Mouse (Mus musculus) thymus, adult 2 months (tissue): ENCODE measurements around the gene Islr. TPM values are rescaled to one million over a fixed set of nuclear protein-coding genes. Genes with fewer than 3 reads are reported as not detected.
A peak's percentile ranks its signal among the peaks of the same experiment; 100 is the strongest.

ENCODE experiments used
- DNase-seq: peaks from one replicate; pipeline ENCODE4 v3.0.0; 2021
- H3K27ac ChIP-seq: fragments of 200-500 bp; 2 replicates; pipeline ENCODE4 v1.5.1; 2012; ENCODE audit warnings: low read length, control low read depth; ENCODE audit not compliant: control insufficient read depth, insufficient read depth
- H3K27me3 ChIP-seq: fragments of 200-500 bp; 2 replicates; pipeline ENCODE4 v1.6.1; 2012; ENCODE audit warnings: mild to moderate bottlenecking, low read length, moderate library complexity, mixed read lengths; ENCODE audit not compliant: control insufficient read depth, insufficient read depth
- H3K36me3 ChIP-seq: fragments of 200-500 bp; 2 replicates; pipeline ENCODE4 v1.6.1; 2012; ENCODE audit warnings: mild to moderate bottlenecking, low read length, moderate library complexity; ENCODE audit not compliant: control insufficient read depth, insufficient read depth
- H3K4me1 ChIP-seq: fragments of 200-500 bp; replicated peaks from 2 replicates; pipeline ENCODE4 v1.6.1; 2012; ENCODE audit warnings: low read length; ENCODE audit not compliant: control insufficient read depth, insufficient read depth
- H3K4me3 ChIP-seq: fragments of 200-500 bp; 2 replicates; pipeline ENCODE4 v1.5.1; 2012; ENCODE audit warnings: mild to moderate bottlenecking, low read length, control low read depth, moderate library complexity; ENCODE audit not compliant: control insufficient read depth, insufficient read depth
- CTCF ChIP-seq: fragments of 200-500 bp; IDR thresholded peaks from 2 replicates; pipeline ENCODE4 v1.5.1; 2012; ENCODE audit warnings: mild to moderate bottlenecking, control low read depth, low read length, moderate library complexity, borderline replicate concordance; ENCODE audit not compliant: control insufficient read depth, poor library complexity, insufficient read depth; ENCODE audit errors: extremely low read depth
- POLR2A ChIP-seq: fragments of 200-500 bp; IDR thresholded peaks from 2 replicates; pipeline ENCODE4 v1.6.1; 2012; ENCODE audit warnings: mild to moderate bottlenecking, low read length, control low read depth, moderate library complexity; ENCODE audit not compliant: control insufficient read depth, poor library complexity, insufficient read depth; ENCODE audit errors: extremely low read depth
- WGBS: fragments of 180-500 bp; shearing (Covaris S2); methylation state at CpG from one replicate; pipeline ENCODE4 v1.1.7; 2018; 5-methylcytosine and 5-hydroxymethylcytosine counted together
- polyA plus RNA-seq: library from polyadenylated mRNA; depleted of rRNA; stranded (reverse); fragments of >200 nt; gene quantifications from 2 replicates; pipeline ENCODE4 v1.2.3, GENCODE M21; 2012

The Islr gene
- polyA plus RNA-seq, 1 experiment: 32.2 TPM

DNA sequence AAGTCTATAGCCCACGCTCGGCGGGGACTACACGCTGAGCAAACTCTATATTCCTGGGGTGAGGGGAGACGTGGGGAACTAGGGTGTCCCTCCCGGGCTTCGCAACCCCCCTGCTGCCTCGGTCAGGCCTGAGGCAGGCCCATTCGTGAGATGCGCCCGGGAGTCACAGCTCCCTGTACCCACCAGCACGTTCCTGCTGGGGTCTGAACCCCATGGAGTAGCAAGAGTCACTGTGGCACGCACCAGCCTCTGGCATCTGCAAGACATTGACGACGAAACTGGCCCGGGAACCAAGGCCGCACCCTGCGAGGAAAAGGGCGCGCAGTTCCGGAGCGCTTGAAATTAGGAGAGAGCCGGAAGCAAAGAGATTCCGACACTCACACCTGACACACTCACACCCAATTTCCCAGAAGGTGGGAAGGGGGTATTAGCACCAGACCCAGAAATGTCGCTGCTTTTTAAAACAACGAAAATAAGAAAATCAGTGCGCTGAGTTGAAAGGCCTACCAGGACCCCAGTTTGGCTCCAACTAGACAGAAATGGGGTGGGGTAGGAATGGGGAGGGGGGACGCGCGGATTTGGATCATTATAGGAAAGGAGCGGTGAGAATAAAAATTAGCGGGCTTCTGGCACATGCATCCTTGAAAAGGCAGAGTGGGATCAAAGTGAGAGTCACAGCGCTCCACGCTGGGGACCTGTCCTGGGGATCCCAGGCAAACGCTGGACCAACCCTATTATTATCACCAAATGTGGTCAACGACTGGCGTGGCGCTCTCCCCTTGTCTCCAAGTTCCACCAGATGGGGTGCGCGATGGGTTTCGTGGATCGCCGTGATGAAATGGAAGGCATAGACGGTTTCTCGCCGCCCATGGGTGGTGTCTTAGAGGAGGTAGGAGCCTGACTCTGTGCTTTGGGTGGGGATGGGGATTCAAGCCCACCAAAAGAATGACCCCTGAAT is 7.2 kb downstream of the Islr start:
- DNase-seq: no peak
- Histone ChIP-seq H3K27ac (no peak overlapping the region), H3K36me3 (no peaks in the 10 kb centered on the region), H3K27me3 (peaks cover 20% of the 10 kb centered on the region; the same call in 1 of the 2 replicates), H3K4me1 (peaks cover 15% of the 10 kb centered on the region; the same call in 1 of the 2 replicates), H3K4me3 (no peak overlapping the region)
- TF ChIP-seq CTCF: no peak
- no peak for TF ChIP-seq POLR2A
- 12% methylated on average over 46 of the region's 46 CpGs for WGBS

DNA sequence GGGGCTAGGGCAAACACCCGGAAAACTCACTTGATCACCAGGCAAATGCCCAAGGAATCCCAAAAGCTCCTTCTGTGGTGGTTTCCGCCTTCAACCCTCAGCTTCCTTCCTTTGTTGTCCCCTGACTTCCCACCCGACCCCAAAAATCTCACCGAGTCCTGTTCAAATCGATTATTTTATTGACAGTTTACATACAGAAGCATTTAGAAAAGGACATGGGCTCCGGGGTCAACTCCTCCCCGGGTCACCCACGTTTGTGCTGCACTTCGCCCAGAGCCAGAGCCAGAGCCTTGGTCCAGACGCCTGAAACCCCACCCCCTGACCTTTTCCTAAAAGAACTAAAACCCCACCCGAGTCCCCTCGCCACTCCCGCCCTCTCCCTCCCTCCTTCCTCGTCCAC is 8.0 kb downstream of the Islr start:
- H3K27me3 ChIP-seq: peaks cover 20% of the 10 kb centered on the region; the same call in 1 of the 2 replicates
- H3K4me3 ChIP-seq: no peak overlapping the region
- H3K36me3 ChIP-seq: no peaks in the 10 kb centered on the region
- no peak for TF ChIP-seq POLR2A
- TF ChIP-seq CTCF: no peak
- 7% methylated on average over 14 of the region's 14 CpGs for WGBS
- DNase-seq: no peak
- H3K4me1 ChIP-seq: peaks cover 15% of the 10 kb centered on the region; the same call in 1 of the 2 replicates
- H3K27ac ChIP-seq: no peak overlapping the region

DNA sequence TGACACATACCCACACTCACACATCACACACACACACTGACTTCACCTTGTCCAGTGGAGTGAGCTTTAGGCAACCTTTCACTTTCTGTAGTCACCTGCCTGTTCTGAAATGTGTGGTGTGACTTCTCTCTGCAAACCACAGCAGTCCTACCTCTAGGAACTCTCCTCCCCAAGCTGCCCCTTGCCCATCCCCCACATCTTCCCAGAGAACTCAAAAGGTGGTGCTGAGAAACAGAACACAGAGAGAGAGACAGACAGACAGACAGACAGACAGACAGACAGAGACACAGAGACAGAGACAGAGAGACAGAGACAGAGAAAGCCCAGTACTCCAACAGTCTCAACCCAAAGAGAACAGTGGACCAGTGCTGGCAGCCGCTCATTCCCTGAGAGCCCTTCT is 8.4 kb downstream of the Islr start:
- TF ChIP-seq POLR2A (no peak), CTCF (no peak)
- H3K27me3 ChIP-seq: peaks cover 20% of the 10 kb centered on the region; the same call in 1 of the 2 replicates
- WGBS: 41% methylated on average over 1 of the region's 1 CpGs

DNA sequence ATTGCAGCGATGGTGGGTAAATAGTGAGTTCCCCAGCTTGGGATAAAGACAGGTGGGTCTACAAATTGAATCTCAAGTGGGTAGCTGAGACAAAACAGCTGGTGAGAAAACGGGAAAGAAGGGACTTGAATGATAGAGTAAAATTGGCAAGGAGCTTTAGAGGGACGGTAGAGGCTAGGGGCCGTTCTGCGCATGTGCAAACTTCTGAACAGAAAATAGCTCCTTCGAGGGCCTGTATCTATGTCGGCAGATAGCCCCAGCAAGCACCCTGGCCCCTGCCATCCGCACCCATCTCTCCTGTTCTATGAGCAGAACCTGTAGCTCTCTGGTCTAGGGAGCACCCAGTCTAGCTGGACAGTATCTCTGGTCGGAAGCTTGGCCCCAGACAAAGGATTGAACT is 9.9 kb downstream of the Islr start:
- no peak overlapping the region for H3K27ac ChIP-seq
- no peaks in the 10 kb centered on the region for H3K36me3 ChIP-seq
- no peak for DNase-seq
- peaks cover 15% of the 10 kb centered on the region; the same call in 1 of the 2 replicates for H3K4me1 ChIP-seq
- peaks cover 15% of the 10 kb centered on the region; the same call in 1 of the 2 replicates for H3K27me3 ChIP-seq
- WGBS: 85% methylated on average over 9 of the region's 9 CpGs
- TF ChIP-seq CTCF (no peak), POLR2A (no peak)
- H3K4me3 ChIP-seq: no peak overlapping the region

More for the DNA sequence above, 8.4 kb downstream of the Islr start:
- H3K4me1 ChIP-seq: peaks cover 15% of the 10 kb centered on the region; the same call in 1 of the 2 replicates
- H3K4me3 ChIP-seq: no peak overlapping the region
- H3K36me3 ChIP-seq: no peaks in the 10 kb centered on the region
- no peak for DNase-seq
- no peak overlapping the region for H3K27ac ChIP-seq

DNA sequence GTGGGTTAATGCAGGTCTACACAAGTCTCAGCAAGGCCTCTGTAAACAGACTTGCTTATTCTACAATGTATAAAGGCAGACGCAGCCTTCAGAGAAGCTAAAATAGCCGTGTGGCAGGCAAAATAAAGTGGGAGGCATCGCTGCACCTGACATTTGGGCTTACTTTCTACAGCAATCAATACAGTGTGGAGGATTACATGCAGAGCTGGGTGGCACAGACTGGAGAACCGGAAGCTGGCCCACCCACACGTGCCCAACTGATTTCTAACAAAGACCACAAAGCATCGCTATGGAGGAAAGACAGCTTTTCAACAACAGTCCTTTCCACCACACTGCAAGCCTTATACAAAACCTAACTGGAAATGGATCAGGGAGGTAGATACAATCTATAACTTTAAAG is 19.6 kb downstream of the Islr start:
- no peaks in the 10 kb centered on the region for H3K27me3 ChIP-seq
- no peak for TF ChIP-seq POLR2A
- TF ChIP-seq CTCF: no peak
- 52% methylated on average over 6 of the region's 6 CpGs for WGBS
- H3K4me1 ChIP-seq: no peaks in the 10 kb centered on the region
- no peaks in the 10 kb centered on the region for H3K36me3 ChIP-seq
- DNase-seq: peak; percentile 5
- H3K4me3 ChIP-seq: no peak overlapping the region
- no peak overlapping the region for H3K27ac ChIP-seq

DNA sequence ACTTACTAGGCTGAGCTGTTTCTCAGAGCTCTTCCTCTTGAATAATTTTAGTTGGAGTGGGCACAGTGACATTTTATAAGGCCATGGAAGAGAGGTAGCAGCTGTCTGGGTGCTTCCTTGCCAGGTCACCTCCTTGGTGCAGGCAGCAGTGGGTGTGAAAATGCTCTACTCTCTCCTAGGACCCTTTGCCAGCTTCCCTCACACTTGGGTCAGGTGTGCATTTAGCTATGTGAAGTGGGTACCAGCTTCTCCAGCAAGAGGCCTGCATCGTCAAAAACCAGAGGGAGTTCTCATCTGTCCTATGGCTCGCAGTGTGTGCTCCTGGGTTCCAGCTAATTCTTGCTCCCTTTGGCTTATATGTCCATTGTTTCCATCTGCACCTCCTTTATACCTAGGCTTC is 24.7 kb downstream of the Islr start:
- Histone ChIP-seq H3K4me3 (no peak overlapping the region), H3K27ac (no peak overlapping the region), H3K4me1 (no peaks in the 10 kb centered on the region), H3K36me3 (no peaks in the 10 kb centered on the region), H3K27me3 (no peaks in the 10 kb centered on the region)
- TF ChIP-seq POLR2A (no peak), CTCF (no peak)
- DNase-seq: no peak
- 99% methylated on average over 2 of the region's 2 CpGs for WGBS
